Mouse (Mus musculus) stomach, embryonic 14.5 days (tissue): ENCODE measurements around the gene Uevld. TPM values are rescaled to one million over a fixed set of nuclear protein-coding genes. Genes with fewer than 3 reads are reported as not detected.
"Not testable (repeated sequence)": the region's sequence is repeated elsewhere in the genome, so short reads cannot be mapped to it uniquely, and the experiment has no call there.

Experiments
- ATAC-seq: fragments of 200-750 bp; cut with Nextera tagmentation; 2 replicates; pipeline ENCODE4 v1.8.0; 2017; ENCODE audit warnings: low read depth, moderate TSS enrichment; ENCODE audit not compliant: insufficient number of reproducible peaks, insufficient read depth, low FRiP score
- H3K27ac ChIP-seq: fragments of 300-500 bp; sonication (generic); 2 replicates; pipeline ENCODE4 v1.5.1; 2014; ENCODE audit warnings: mild to moderate bottlenecking, low read length, moderate library complexity, mixed read lengths
- H3K27me3 ChIP-seq: fragments of 300-500 bp; sonication (generic); 2 replicates; pipeline ENCODE4 v1.6.1; 2014; ENCODE audit warnings: low read length, control low read depth, mixed read lengths; ENCODE audit not compliant: control insufficient read depth, insufficient read depth
- H3K36me3 ChIP-seq: fragments of 300-500 bp; sonication (generic); 2 replicates; pipeline ENCODE4 v1.6.1; 2014; ENCODE audit warnings: mild to moderate bottlenecking, control low read depth, low read length, moderate library complexity, mixed read lengths; ENCODE audit not compliant: control insufficient read depth, insufficient read depth
- H3K4me1 ChIP-seq: fragments of 300-500 bp; sonication (generic); 2 replicates; pipeline ENCODE4 v1.6.1; 2014; ENCODE audit warnings: low read length, control low read depth, mixed read lengths; ENCODE audit not compliant: control insufficient read depth, insufficient read depth
- H3K4me2 ChIP-seq: fragments of 300-500 bp; sonication (generic); replicated peaks from 2 replicates; pipeline ENCODE4 v1.6.1; 2014; ENCODE audit warnings: low read depth, low read length, control low read depth
- H3K4me3 ChIP-seq: fragments of 300-500 bp; sonication (generic); 2 replicates; pipeline ENCODE4 v1.5.1; 2014; ENCODE audit warnings: low read depth, low read length, control low read depth
- H3K9ac ChIP-seq: fragments of 300-500 bp; sonication (generic); replicated peaks from 2 replicates; pipeline ENCODE4 v1.6.1; 2014; ENCODE audit warnings: low read depth, mild to moderate bottlenecking, control low read depth, low read length, moderate library complexity, mixed read lengths
- H3K9me3 ChIP-seq: fragments of 300-500 bp; sonication (generic); 2 replicates; pipeline ENCODE4 v1.6.1; 2016; ENCODE audit warnings: low read depth, low read length, control low read depth; ENCODE audit not compliant: control insufficient read depth
- WGBS: fragments of 180-500 bp; shearing (Covaris S2); extraction: QIAGEN DNeasy Blood & Tissue Kit; methylation state at CpG from one replicate; pipeline ENCODE4 v1.1.7; 2014; 5-methylcytosine and 5-hydroxymethylcytosine counted together
- polyA plus RNA-seq: library from polyadenylated mRNA; unstranded; fragments of >200 nt; fragmentation: Nextera tagmentation; extraction: Ambion mirVana; gene quantifications from 2 replicates; pipeline ENCODE4 v1.2.1, GENCODE M21; 2014

Gene Uevld
- polyA plus RNA-seq, 1 experiment from 2014 or later, result 13.4 TPM

DNA sequence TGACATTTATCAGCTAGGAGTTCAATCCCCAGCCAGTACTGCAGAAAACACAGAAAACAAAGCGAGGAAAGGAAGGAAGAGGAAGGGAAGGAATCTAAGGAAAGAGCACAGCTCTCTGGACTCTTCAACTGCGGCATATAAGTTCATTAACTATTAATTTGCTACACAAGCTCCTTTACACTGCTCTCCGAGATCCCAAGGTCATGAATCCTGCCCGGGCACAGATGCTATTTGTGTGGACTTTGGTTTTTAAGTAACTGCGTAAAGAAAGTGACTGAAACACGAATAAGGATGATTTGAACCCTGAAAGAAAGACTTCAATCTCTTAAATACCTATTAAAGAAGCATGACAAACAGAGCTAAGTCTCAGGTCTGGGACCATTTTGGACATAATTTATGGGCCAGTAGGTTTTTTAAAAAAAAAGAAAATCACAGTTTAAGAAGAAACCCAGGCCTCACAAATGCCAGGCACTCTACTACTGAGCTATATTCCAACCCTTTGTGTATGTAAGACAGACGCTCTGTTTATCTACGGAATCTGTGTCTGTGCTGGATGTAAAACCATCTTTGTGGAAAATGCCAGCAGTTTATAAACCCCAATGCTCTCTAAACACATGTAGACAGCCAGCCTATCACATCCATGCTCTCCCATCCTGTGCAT lies 41.8 kb upstream of the Uevld start:
- Histone ChIP-seq H3K4me3 (no peak overlapping the region), H3K27ac (peak overlapping the region; percentile 56; the same call in 1 of the 2 replicates), H3K9ac (no peak overlapping the region), H3K4me1 (peaks cover 31% of the 10 kb centered on the region), H3K27me3 (no peaks in the 10 kb centered on the region), H3K36me3 (peaks cover 35% of the 10 kb centered on the region), H3K4me2 (no peak overlapping the region), H3K9me3 (no peaks in the 10 kb centered on the region)
- WGBS, result 57% methylated on average over 8 of the region's 8 CpGs
- ATAC-seq, result 0 out of 2 replicates have a peak, but pooled peaks have one; percentile 14

DNA sequence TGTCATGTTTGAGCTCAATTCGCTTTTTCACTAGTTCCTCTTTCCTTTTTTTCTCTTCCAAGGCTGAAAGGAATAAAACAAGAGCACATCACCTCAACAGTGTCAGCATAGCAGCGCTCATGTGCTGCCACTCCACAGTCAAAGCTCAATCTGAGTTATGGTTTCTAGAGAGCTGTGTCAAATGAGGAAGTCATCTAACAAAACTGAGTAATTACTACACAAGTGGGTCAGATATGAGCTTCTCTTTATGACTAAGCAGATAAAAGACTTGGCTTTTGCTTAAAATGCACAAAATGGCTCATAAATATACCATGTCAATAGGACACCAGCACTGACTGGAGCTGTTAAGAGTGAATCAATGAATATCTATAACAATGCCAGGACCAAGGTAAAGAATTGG lies 40.6 kb upstream of the Uevld start:
- ATAC-seq, result no peak
- H3K9ac ChIP-seq, result no peak overlapping the region

DNA sequence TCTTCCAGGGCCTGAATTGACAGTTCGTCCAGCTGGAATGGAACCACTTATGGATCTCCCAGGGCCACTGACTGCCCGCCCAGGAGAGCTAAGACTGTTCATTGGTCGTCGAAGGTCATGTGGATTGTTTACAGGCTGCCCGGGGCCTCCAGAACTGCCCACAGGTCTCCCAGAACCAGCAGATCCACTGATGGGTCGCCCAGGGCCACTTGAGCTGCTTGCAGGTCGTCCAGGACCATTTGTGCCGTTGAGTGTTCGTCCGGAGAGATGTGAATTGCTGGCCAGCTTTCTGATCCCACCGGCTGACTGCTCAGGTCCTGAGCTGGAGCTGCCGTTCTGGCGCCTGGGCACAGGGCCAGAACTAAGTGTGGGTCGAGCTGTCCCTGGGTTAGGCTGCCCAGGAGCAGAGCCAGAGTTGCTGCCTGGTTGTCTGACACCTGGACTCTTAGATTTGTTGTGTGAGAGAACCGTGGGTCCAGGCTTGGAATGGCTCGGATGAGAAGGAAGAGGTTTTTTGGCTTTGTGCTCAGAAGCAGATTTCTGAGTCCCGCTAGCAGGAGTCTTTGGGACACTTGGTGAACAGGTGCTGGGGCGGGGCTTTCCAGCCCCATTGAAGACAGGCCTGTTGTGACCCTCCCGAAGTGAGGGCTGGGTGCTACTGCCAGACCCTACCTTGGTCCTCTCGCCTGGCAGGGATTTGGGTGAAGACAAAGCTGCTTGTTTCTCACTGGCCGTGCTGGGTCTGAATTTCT lies 39.5 kb upstream of the Uevld start:
- H3K36me3 ChIP-seq, result peaks cover 56% of the 10 kb centered on the region
- no peaks in the 10 kb centered on the region for H3K27me3 ChIP-seq
- H3K27ac ChIP-seq, result no peak overlapping the region
- peaks cover 25% of the 10 kb centered on the region for H3K4me1 ChIP-seq
- no peak overlapping the region for H3K4me2 ChIP-seq
- 88% methylated on average over 21 of the region's 21 CpGs for WGBS
- H3K4me3 ChIP-seq, result no peak overlapping the region
- 0 out of 2 replicates have a peak, but pooled peaks have one; percentile 23 for ATAC-seq
- no peaks in the 10 kb centered on the region for H3K9me3 ChIP-seq
- no peak overlapping the region for H3K9ac ChIP-seq

More for the DNA sequence above, 40.6 kb upstream of the Uevld start:
- H3K36me3 ChIP-seq, result peaks cover 47% of the 10 kb centered on the region
- 97% methylated on average over 2 of the region's 2 CpGs for WGBS
- no peak overlapping the region for H3K27ac ChIP-seq
- peaks cover 28% of the 10 kb centered on the region for H3K4me1 ChIP-seq
- no peaks in the 10 kb centered on the region for H3K9me3 ChIP-seq
- no peak overlapping the region for H3K4me3 ChIP-seq
- H3K4me2 ChIP-seq, result no peak overlapping the region
- H3K27me3 ChIP-seq, result no peaks in the 10 kb centered on the region

DNA sequence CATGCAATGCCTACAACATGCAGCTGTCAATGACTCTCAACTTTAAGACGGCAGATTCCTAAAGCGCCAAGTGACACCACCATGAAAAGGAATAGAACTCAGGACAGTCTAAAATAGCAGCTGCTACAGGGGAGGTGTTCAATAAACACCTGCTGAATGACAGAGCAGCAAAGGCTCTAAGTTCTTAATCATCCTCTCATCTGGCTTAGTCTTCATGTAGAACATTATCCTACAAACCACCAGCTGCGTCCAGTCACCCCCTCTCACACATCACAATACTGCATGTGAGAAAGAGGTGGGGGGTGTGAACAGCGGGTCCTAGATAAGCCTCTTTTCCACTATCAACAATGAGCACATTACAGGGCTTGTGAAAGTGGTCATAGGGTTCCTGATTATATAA lies 38.7 kb upstream of the Uevld start:
- Histone ChIP-seq H3K4me3 (no peak overlapping the region), H3K27ac (no peak overlapping the region), H3K9ac (no peak overlapping the region), H3K27me3 (no peaks in the 10 kb centered on the region), H3K4me1 (peaks cover 19% of the 10 kb centered on the region), H3K4me2 (no peak overlapping the region), H3K36me3 (peaks cover 59% of the 10 kb centered on the region), H3K9me3 (no peaks in the 10 kb centered on the region)
- ATAC-seq, result no peak
- 89% methylated on average over 4 of the region's 4 CpGs for WGBS

DNA sequence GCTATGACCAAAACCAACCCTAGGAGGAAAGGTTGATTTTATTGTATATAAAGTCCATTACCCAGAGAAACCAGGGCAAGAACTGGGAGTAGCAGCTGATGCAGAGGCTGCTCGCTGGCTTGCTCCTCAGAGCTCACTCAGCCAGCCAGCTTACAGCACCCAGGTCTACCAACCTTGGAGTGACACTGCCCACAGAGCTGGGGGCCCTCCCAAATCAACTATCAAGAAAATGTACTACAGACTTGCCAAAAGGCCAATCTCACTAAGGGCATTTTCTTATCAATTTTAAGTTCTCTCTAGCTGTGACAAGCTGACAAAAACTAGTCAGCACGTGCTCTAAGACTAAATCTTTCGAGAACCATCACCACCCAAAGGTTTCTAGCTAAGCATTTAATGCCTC lies 37.2 kb upstream of the Uevld start:
- Histone ChIP-seq H3K4me1 (peaks cover 7% of the 10 kb centered on the region), H3K4me2 (no peak overlapping the region), H3K36me3 (peaks cover 65% of the 10 kb centered on the region), H3K9ac (no peak overlapping the region), H3K9me3 (no peaks in the 10 kb centered on the region), H3K27me3 (no peaks in the 10 kb centered on the region), H3K4me3 (no peak overlapping the region), H3K27ac (no peak overlapping the region)
- no peak for ATAC-seq
- 93% methylated on average over 3 of the region's 3 CpGs for WGBS

DNA sequence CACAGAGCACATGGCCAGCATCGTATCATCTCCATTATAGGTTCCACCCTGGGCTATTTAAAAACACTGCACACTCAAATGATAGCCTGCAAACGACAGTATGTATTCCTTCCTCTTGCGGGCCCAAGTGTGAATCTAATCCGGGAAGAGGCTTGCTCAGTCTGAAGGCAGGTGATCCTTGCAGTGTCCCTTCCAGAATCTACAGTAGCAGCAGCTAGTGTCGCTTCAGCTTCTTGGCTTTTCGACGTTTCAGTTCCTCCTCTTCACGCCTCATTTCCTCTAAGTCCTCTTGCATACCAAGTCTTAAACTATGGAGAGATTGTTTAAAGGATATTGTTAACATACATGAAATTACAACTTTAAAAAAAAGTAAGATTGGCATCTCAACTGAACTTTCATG lies 34.8 kb upstream of the Uevld start:
- Histone ChIP-seq H3K36me3 (peaks cover 53% of the 10 kb centered on the region), H3K9ac (no peak overlapping the region), H3K27ac (no peak overlapping the region), H3K27me3 (no peaks in the 10 kb centered on the region), H3K4me1 (no peaks in the 10 kb centered on the region), H3K4me3 (no peak overlapping the region), H3K9me3 (no peaks in the 10 kb centered on the region), H3K4me2 (no peak overlapping the region)
- WGBS, result 90% methylated on average over 8 of the region's 8 CpGs
- no peak for ATAC-seq

DNA sequence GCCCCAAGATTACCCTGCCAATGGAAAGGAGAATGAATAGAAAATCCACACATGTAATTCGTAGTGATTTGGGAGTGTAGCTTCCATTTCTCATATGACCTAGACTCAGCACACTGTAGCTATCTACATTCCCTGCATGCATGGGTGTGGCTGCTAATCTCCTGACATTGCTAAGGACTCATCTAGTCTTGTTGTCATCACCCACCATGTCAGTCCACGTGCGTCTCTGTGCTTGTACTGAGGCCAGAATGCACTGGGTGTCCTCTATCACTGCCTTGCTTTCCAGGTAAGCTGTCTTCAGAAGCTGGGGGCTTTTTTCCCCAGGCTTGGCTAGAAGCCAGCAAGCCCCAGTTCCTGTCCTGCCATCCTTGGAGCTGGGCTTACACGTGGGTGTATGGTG lies 31.1 kb upstream of the Uevld start:
- Histone ChIP-seq H3K36me3 (peaks cover 22% of the 10 kb centered on the region), H3K4me1 (peaks cover 17% of the 10 kb centered on the region)
- H3K9me3 ChIP-seq, H3K9ac ChIP-seq, H3K27ac ChIP-seq, ATAC-seq, H3K4me3 ChIP-seq, H3K4me2 ChIP-seq, H3K27me3 ChIP-seq: not testable (repeated sequence)
- 70% methylated on average over 4 of the region's 4 CpGs for WGBS

DNA sequence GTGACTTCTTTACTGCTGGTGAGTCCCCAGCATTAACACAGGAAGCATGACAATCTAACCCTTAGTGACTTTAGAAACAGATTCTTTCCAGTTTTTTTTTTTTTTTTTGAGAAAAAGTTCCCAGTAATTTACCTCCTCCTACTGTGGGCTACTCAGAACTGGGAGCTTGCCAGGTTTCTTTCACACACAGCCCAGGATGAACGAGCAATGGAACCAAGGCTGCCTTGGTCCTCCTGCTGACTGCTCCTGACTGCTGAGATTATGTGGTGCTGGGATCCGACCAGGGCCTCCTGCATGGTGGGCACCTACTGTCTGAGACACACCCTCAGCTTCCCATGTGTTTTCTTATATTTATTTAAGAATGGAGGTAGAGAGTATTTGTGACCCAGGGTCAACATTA lies 28.7 kb upstream of the Uevld start:
- Histone ChIP-seq H3K4me1 (peaks cover 17% of the 10 kb centered on the region), H3K36me3 (peaks cover 6% of the 10 kb centered on the region; the same call in 1 of the 2 replicates), H3K4me3 (no peak overlapping the region), H3K27me3 (no peaks in the 10 kb centered on the region), H3K9me3 (no peaks in the 10 kb centered on the region), H3K9ac (no peak overlapping the region), H3K4me2 (no peak overlapping the region), H3K27ac (peak overlapping the region; percentile 48; the same call in 1 of the 2 replicates)
- WGBS, result 17% methylated on average over 2 of the region's 2 CpGs
- ATAC-seq, result no peak; the same call in 1 of the 2 replicates
